Mouse (Mus musculus) yolk sac, embryonic 10.5 days (tissue): ENCODE measurements around the gene Arsb.

Source experiments
- DNase-seq: peaks from one replicate; pipeline ENCODE4 v3.0.0-alpha.2; 2017; ENCODE audit warnings: low spot score

The Arsb gene

DNA sequence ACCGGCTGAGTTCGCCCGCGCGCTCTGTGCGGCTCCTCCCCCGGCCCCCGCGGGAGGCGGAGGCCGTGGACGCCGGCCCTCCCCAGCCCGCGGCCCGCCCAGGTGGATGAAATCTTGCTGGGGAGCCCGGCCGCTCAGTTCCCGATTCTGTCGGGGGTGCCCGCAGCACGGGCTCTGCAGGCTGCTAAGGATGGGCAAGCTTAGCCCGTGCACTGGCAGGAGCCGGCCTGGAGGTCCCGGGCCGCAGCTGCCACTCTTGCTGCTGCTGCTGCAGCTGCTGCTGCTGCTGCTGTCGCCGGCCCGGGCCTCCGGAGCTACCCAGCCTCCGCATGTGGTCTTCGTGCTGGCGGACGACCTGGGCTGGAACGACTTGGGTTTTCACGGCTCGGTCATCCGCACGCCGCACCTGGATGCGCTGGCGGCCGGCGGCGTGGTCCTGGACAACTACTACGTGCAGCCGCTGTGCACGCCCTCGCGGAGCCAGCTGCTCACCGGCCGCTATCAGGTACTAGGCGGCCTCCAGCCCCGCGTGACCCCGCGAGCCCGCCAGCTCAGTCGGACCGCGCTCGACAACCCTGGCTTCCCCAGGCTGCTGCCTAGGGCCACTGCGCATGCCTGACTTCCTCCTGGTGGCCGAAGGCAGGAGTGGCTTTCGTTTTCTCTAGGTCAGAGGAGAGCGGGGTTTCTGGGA lies at the start of gene Arsb:
Arsb (plus strand) TSS at position 43 of the 691 bp plus-strand sequence.
- peak; percentile 87 for DNase-seq

DNA sequence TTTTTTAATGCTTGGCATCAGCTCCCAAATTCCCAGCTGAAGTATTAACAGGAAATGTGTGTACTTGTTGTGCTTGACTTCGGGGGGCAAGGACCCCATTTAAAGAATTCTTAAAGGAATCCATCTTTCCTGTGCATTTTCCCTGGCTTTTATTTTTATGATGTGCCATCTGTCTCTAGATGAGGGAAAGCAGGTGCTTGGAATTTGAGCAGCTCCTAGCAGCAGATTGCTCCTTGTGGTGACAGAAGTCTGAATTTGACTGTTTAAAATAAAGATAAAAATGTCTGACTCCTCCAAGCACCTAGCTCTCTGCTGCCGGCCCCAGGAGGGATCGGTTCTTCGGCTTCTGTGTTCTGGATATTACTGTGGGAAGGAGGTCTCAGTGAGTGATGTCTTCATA lies 49.5 kb upstream of the Arsb start:
- no peak for DNase-seq

DNA sequence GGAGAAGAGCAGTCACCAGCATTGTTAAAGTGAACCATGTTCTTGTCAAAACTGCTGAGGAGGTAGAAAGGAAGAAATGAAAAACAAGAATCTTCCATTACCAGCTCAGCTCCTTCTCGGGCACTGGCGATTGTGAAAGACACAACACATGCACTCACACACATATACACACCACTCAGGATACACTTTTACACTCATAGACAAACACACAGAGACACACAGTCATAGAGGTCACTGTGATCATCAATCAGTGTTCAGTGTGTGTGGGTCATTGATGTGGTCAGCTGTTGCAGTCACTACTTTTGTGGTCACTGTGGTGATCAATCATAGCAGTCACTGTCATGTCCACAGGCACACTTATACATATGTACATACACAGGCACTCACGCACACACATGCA lies 48.0 kb upstream of the Arsb start:
- DNase-seq = no peak

DNA sequence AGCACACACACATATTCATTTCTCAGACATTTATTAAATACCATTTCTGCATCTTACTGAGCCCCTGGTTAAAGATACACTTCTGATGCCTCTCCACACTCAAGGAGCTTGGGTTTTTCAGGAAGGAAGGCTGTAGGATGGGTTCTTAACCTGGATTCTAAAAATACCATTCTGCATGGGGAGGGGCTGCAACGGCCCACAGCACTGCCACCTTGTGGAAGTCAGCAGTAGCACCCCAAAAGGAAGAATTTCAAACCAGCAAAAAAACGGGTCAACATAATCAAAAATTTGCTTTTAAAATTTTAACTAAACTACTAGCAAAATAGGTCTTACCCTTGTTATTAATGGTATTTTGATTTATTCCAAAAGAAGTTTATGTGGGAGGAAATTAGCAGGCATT lies 47.2 kb upstream of the Arsb start:
- no peak for DNase-seq

DNA sequence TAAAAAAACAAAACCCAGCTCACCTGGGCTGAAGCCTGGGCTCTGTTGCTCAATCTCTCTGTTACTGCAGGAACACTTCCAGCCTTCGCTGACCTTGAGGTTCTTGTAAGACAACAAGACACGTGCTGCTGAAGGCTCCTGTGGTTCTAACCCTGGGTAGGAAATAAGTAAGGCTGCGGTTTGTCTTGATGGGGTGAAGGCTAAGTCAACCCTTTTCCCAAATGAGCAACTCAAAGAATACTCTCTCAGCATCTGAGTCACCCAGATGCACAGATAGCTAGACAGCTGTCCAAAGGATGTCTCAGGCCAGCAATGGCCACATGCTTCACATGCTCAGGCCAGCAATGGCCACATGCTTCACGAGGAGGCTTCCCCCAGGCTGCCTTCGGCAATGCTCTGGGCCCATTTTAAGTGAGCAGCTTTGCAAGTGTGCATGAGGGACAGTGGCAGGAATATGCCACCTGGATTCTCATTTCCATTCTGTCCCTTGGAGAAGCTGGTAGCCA lies 36.2 kb upstream of the Arsb start:
- DNase-seq = no peak

DNA sequence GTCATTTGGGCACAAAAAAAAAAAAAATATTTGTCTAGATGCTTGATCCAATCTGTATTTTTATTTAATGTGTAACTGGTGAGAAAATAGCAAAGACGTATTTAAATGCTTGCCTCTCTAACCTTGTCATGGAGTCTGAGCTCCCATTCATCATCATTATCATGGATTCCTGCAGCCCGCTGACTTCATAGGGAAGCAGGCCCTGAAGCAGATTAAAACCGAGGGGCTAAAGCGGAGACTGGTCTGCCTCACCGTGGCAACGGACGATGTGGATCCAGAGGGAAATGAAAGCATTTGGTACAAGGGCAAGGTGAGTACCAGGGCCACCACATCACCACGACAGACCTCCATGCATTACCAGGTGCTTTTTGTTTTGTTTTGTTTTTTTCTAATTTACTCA lies 27.3 kb upstream of the Arsb start:
- no peak for DNase-seq

DNA sequence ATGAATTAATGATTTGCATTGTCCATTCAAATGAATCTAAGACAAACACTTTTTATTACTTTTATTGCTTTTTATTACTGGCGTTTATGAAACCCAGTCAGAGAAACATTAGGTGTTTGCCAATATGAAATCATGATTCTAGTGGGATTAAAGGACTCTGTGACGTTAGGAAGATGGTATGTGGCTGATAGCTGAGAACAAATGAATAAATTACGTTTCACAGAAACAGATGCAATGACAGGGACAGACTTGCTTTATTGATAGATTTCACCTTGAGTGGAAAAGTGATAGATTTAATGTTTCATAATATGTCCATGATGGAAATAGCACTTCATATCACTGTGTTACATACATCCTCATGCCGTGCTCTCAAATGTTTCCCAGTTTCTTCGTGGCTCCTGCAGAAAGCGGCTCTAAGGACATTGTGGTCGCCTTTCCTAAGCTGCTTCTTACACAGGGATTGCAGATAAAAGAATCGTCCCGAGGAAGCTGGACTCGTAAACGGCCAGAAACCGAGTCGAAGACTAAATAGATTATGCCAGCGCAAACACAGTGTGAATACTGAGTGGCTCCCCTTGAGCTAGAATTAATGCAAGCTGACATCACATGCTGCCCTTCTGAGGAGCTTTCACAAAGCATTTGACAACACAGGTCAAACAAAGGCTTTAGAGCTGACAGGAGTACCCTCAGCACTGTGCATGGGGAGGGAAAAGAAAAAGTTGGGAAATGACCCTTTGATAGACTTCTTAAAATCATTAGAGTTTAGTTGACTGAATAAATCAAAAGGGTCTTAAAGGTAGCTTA lies 18.6 kb upstream of the Arsb start:
- no peak for DNase-seq

DNA sequence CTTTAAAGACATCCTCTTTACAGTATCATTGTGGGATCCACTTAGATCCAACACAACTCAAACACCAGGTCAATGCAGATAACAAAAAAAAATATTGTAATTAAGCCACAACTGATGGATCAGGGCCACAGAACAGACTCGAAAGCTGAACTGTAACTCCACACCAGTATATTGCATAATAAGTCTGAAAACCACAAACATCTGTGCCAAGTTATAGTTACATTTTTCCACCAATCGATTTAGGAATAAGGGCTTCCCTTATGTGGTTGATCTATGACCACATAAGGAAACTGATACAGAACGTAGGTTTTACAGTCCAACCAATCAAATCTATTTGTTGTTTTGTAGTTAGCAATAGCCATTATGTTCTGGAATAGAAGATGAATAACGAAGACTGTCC lies 16.3 kb upstream of the Arsb start:
- DNase-seq = no peak

DNA sequence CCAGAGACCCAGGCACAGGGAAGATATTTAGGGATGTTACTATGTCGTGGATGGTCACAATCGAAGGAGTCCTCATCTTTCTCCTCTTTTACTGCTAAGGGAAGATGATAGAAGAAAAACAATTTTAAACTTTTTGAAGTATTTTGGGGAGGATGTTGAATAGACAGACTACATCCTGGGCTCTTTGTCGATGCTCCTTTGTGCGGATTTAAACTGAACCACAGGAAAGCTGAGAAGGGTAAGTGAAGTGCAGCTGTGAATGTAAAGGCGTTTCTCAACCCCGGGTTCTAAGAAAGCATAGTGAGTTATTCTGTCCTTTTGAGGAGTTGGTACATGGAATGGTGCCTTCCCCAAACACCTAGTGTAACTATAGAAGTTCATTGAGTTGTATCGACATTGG lies 14.8 kb upstream of the Arsb start:
- no peak for DNase-seq

DNA sequence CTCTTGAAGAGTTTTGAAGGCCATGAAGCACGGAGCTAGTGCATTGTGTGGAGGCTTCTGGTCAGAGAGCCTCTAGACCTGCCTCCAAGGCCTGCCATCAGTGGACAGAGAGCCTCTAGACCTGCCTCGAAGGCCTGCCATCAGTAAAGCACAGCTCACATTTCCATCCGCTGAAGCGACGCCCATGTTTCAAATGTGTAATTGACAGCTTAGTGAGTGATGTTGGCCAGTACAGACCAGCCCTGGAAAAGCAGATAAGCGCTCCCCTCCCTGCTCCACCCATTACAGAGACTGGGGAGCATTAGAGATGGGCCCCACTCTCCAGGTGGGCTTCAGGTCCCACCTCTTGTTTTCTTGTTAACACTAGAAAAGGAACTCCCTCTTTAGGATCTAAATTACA lies 13.9 kb upstream of the Arsb start:
- no peak for DNase-seq

DNA sequence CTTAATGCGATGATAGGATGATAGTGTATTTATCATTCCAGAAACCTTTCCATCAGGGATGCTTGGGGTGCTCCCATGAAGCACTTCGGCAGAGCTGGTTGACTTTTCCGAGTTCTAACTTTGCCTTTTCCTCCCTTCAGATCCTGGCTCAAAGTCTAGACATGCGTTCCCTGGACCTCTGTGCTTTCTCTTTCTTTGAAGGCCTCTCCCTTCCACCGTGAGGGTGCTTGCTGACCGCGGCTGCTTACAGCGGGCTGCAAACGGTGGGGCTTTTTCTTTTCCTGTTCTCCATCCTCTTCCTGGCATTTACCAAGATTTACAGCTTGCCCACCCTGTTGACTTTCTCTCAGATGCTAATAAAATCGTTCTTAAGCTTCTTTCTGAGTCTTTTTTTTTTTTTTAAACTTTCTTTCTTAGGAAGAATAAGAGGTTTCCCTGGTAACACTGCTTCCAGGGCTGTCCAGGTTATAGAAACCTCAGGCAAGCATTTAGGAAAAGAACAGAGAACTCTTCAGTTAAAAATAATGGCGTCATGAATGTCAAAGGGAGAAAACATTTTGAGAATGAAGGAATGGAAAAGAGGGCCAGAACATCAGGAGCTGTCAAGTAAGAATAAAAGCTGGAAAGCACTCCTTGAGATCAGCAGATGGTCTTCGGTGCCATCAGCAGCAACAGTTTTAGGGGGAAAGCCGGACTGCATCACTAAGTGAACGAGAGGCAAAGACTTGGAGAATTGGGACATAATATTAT lies 13.1 kb upstream of the Arsb start:
- DNase-seq = no peak

DNA sequence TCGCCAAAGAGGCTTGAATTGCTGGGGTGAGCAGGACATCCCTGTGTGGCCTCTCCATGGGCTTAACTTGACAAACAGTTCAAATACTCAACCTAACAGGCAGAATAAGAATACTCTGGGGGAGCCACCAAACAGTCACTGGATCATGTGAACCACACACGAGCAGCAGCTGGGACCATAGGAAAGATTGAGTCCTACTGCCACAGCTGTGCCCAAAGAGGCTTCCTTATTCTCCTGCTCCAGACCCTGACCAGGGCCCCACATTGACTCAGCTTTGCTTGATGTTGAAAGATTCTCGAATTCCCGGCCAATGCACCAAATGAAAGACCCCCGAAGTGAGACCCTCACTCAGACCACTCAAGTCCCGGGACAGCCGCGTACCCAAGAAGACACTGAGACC lies 9.6 kb upstream of the Arsb start:
- DNase-seq = no peak

DNA sequence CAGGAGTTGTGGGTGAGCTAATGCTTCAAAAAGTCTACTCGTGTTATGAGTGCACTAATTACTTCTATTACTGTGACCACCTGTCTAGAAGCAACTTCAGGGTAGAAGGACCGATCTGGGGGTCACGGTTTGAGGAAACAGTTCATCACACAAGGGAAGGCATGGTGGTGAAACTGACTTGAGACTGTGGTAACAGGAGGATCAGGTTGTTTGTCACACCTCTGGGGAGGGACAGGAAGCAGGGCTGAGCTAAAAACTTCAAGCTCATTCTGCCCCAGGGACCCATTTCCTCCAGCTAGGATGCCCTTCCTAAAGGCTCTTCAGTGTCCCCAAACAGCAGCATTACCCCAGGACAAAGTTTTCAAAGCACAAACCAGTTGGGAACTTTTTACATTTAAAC lies 8.6 kb upstream of the Arsb start:
- no peak for DNase-seq

DNA sequence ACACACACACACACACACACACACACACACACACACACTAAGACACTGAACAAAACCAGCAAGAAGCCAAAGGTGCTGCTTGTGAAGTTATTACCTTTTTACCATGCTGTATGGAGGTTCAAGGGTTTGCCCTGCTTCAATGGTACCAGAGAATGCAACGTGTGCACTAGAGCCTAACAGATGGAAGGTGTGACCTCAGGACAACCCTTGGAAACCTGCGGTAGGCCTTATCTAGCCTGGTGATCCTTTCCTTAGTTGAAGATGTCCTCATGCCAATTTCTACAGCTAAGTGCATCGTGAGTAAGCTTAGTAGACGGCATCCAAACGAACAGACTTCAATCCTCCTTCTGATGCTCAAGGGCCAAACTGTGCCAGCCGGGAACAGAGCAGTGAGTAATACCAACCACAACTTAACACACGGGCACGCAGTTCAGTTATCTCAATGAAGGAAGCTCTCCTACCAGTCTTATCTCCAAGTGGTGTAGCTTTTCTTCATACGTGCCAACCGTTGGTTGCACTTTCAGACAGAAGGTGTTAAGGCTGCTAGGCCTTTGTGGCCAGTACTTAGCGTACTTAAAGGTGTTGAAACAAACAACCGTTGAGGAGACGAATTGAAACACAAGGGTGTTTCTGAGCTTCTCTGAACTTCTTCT lies 7.0 kb upstream of the Arsb start:
- no peak for DNase-seq

DNA sequence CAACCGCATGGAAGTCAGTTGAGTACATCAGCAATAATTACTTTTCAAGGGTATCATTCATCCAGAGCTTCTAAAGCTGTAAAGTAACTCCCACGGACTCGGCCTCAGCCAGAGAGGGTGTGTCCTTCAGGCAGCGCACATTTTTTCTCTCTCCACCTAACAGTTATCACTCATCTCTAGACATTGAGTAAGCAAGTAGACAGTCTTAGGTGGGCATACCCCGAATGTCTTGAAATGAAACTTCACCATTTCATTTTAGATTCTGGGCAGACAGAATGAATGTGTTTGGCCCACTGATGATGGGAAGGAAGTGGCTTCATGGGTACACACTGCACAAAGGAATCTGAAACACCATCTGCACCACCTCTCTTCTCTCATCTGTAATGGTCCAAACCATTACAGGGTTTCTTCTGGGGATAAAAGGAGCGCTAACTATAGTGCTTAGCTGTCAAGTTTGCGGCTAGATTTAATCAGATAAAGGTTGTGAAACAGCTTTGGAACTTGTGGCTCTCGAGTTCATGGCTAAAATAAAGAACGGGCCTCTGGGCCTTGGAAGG lies 321 bp upstream of the Arsb start:
- no peak for DNase-seq

DNA sequence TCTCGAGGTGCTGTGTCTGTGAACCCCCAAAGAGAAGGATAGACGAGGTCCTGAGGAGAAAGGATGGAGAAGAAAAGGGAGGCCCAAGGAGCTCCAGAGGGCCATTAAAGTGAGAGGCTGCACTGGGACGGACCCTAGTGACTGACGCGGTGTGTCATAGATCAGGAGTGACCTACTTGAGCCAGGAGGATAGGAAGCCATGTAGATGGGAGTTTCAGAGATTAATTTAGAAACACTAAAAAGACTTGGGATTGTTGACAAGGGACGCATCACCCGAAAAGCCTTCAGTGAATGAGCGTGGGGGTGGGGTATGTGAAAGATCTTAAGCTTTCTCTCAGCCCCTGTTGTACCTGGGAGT lies 828 bp downstream of the Arsb start:
- no peak for DNase-seq

DNA sequence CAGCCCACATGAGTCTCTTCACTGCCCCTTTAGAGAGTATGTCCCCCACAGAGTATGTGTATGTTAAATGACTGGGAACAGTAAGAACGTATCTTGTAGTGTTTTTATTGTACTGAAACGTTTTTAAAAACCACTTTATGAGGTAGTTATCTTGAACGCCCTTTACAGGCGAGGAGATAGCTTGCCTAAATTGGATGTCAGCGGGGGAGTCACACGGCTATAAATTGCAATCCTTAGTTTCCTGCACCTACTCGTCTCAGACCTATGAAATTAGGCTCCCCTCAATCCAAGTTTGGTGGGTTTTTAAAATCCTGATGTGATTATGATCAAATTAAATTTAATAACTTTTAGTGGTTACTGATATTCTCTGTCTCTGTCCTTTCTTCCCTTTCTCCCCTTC lies 1.4 kb downstream of the Arsb start:
- no peak for DNase-seq

DNA sequence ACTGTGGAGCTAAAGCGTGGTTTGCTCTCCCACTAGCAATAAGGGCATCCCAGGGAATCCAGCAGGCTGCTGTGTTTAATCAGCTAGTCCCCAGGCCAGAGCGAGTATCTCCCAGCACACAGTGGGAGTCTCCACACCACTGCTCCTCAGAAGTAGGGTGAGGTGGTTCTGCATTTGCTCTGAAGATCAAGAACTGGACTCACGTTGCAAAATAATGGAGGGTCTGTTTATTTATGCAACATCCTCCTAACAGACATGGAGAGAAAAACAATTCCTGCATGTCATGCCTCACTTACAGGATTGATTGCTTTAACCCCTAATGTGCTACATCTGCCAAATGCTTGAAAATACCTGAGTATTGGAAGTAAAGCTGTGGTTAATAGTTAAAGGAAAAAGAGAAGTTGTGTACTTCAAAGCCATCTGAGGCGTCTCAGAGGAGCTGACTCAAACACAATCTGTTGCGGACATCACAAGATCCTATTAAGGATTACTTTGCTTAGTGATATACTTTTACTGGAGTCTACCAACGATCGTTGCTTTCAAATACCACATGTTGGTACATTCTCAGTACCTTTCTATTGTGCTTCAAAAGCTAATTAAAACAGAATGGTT lies 2.4 kb downstream of the Arsb start:
- DNase-seq = no peak

DNA sequence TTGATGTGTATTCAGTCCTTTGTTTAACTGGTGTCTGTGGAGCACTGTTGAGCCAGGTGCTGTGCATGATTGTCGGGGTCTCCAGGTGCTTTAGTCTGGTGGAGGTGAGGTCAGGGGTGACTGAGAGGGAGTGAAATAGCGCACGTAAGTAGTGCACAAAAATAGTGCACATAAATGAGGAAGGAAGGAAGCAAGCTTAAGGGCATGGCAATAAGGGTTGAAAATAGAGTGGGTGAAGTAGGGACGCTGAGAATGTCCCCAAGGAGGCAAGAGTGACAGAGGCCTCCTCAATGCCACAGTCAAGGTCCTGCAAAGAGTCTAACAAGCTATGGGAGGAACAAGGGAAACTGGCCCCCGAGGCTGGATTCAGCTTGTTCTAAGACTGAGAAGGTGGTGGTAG lies 11.4 kb downstream of the Arsb start:
- no peak for DNase-seq

DNA sequence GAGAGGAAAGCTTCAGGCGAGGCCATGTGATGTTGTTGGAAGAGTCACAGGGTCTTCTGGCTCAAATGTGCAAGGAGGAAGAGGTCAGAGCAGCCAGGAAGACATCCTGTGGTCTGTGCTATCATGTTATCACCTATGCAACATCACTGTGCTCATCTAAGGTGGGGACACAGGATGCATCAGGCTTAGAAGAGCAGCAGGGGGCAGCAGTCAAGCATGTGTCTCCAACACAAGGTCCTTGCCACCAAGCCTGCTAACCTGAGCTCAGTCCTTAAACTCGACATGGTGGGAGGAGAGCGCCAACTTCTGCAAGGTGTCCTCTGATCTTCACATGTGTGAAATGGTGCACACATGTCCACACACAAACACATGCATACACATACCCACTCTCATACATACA lies 13.9 kb downstream of the Arsb start:
- DNase-seq = no peak

DNA sequence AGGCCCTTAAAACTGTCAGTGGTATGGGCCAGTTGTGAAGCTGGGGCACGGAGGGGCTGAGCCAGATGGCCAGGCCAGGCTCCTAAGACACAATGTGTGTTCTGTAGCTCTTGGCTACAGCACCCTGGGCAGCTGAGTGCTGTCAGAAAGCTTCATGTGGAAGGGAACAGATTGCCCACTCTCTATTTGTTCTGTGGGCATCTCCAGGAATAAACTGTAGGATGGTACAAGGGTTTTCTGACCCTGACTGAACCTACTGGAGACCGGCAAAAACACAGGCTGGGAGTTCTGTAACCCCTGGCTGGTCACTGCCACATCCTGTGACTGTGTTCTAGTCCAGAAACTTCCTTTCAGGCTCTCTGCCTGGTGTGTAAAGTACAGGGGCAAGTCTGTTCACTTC lies 14.6 kb downstream of the Arsb start:
- no peak for DNase-seq

DNA sequence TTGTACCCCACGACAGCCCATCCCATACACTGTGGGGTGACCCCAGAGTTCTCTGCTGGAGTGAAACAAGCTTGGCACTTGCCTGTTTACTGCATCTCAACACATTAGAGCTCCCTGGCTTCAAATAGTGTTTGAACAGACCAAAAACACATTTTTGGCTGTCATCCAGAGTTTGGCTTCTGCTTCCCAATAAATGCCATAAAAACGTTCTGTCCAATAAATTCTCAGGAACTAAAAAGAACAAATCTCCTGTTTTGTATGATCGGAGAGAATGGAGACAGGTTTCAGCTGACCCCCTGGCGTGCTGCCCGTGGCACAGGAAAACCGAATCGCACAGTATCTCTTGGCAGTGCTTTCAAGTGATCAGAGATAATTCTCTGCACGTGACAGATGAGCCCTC lies 16.2 kb downstream of the Arsb start:
- no peak for DNase-seq
